Mouse (Mus musculus): ENCODE data around the gene Rtn2.

GRCm38 (mm10) chr7:19270509-19271237, 11.8 kb upstream of the Rtn2 start:
- TF ChIP-seq POLR2A (IDR thresholded peaks at IDR 0.05; ENCODE audit: control insufficient read depth, extremely low read depth, insufficient read depth, low read length, poor library complexity): no peak
- TF ChIP-seq CTCF (IDR thresholded peaks at IDR 0.05; ENCODE audit: borderline replicate concordance, control insufficient read depth, extremely low read depth, insufficient read depth, low read length, poor library complexity): no peak

Data from thymus, adult 2 months (tissue).